Mouse (Mus musculus) urinary bladder, postnatal 25 days (tissue): ENCODE data around the gene 2210011C24Rik.
A peak's percentile ranks its signal among the peaks of the same experiment; 100 is the strongest.
"Not testable (repeated sequence)": the region's sequence is repeated elsewhere in the genome, so short reads cannot be mapped to it uniquely, and the experiment has no call there.

Experiments
- DNase-seq: peaks from one replicate; pipeline ENCODE4 v3.0.0; 2022; ENCODE audit warnings: low spot score

2210011C24Rik gene

GRCm38 (mm10) chr8:83992488-83992887, 19.5 kb downstream of the 2210011C24Rik start:
- no peak for DNase-seq

GRCm38 (mm10) chr8:83990170-83990569, 21.8 kb downstream of the 2210011C24Rik start:
- no peak for DNase-seq

GRCm38 (mm10) chr8:83989243-83989642, 22.7 kb downstream of the 2210011C24Rik start:
- no peak for DNase-seq

- DNase-seq, result not testable (repeated sequence)
Observed at GRCm38 (mm10) chr8:83983222-83983621, 28.7 kb downstream of the 2210011C24Rik start.

GRCm38 (mm10) chr8:83982449-83982848, 29.5 kb downstream of the 2210011C24Rik start:
- no peak for DNase-seq

- no peak for DNase-seq
Observed at GRCm38 (mm10) chr8:83981533-83981932, 30.4 kb downstream of the 2210011C24Rik start.

GRCm38 (mm10) chr8:83980845-83981244, 31.1 kb downstream of the 2210011C24Rik start:
- DNase-seq, result no peak

- DNase-seq, result no peak
Observed at GRCm38 (mm10) chr8:83980250-83980649, 31.7 kb downstream of the 2210011C24Rik start.

- DNase-seq, result no peak
Observed at GRCm38 (mm10) chr8:83978200-83978599, 33.8 kb downstream of the 2210011C24Rik start.

- no peak for DNase-seq
Observed at GRCm38 (mm10) chr8:83977646-83978045, 34.3 kb downstream of the 2210011C24Rik start.

- DNase-seq, result no peak
Observed at GRCm38 (mm10) chr8:83976779-83977350, 35.1 kb downstream of the 2210011C24Rik start.

- DNase-seq, result no peak
Observed at GRCm38 (mm10) chr8:83976101-83976630, 35.8 kb downstream of the 2210011C24Rik start.

- no peak for DNase-seq
Observed at GRCm38 (mm10) chr8:83974521-83974920, 37.5 kb downstream of the 2210011C24Rik start.

GRCm38 (mm10) chr8:83973161-83974031, 38.6 kb downstream of the 2210011C24Rik start:
- no peak for DNase-seq

GRCm38 (mm10) chr8:83972150-83973120, 39.5 kb downstream of the 2210011C24Rik start, which contains the start of gene Prkaca:
Gene Prkaca (plus strand): TSS chr8:83972993.
- DNase-seq, result peak; percentile 89

- DNase-seq, result no peak
Observed at GRCm38 (mm10) chr8:83971661-83972060, 40.3 kb downstream of the 2210011C24Rik start.

GRCm38 (mm10) chr8:83971121-83971520, 40.9 kb downstream of the 2210011C24Rik start:
- no peak for DNase-seq

- DNase-seq, result no peak
Observed at GRCm38 (mm10) chr8:83967701-83968100, 44.3 kb downstream of the 2210011C24Rik start.

- DNase-seq, result no peak
Observed at GRCm38 (mm10) chr8:83964015-83964765, 47.8 kb downstream of the 2210011C24Rik start.
